Mouse (Mus musculus) embryonic facial prominence, embryonic 11.5 days (tissue): ENCODE results near the gene Mrfap1. TPM values are rescaled to one million over a fixed set of nuclear protein-coding genes. Genes with fewer than 3 reads are reported as not detected.
A peak's percentile ranks its signal among the peaks of the same experiment; 100 is the strongest.
"Not testable (repeated sequence)": the region's sequence is repeated elsewhere in the genome, so short reads cannot be mapped to it uniquely, and the experiment has no call there.

Source experiments
- ATAC-seq: fragments of 200-750 bp; cut with Nextera tagmentation; replicated peaks from 2 replicates; pipeline ENCODE4 v1.8.0; 2017; ENCODE audit warnings: low read depth; ENCODE audit not compliant: insufficient number of reproducible peaks, low FRiP score, low TSS enrichment
- DNase-seq: peaks from one replicate; pipeline ENCODE4 v3.0.0-alpha.2; 2015; ENCODE audit warnings: low spot score
- H3K27ac ChIP-seq: fragments of 300-500 bp; sonication (generic); replicated peaks from 2 replicates; pipeline ENCODE4 v1.5.1; 2014; ENCODE audit warnings: mild to moderate bottlenecking, low read depth, low read length, control low read depth
- H3K27me3 ChIP-seq: fragments of 300-500 bp; sonication (generic); 2 replicates; pipeline ENCODE4 v1.6.1; 2014; ENCODE audit warnings: mild to moderate bottlenecking, low read length, moderate library complexity, mixed read lengths; ENCODE audit not compliant: control insufficient read depth, insufficient read depth
- H3K36me3 ChIP-seq: fragments of 300-500 bp; sonication (generic); replicated peaks from 2 replicates; pipeline ENCODE4 v1.6.1; 2014; ENCODE audit warnings: low read depth, mild to moderate bottlenecking, low read length, moderate library complexity, mixed read lengths; ENCODE audit not compliant: control insufficient read depth, insufficient read depth
- H3K4me1 ChIP-seq: fragments of 300-500 bp; sonication (generic); 2 replicates; pipeline ENCODE4 v1.6.1; 2014; ENCODE audit warnings: low read length, mixed read lengths; ENCODE audit not compliant: control insufficient read depth, insufficient read depth
- H3K4me2 ChIP-seq: fragments of 300-500 bp; sonication (generic); 2 replicates; pipeline ENCODE4 v1.6.1; 2014; ENCODE audit warnings: low read depth, mild to moderate bottlenecking, control low read depth, low read length, moderate library complexity
- H3K4me3 ChIP-seq: fragments of 300-500 bp; sonication (generic); 2 replicates; pipeline ENCODE4 v1.5.1; 2014; ENCODE audit warnings: low read depth, low read length, control low read depth
- H3K9ac ChIP-seq: fragments of 300-500 bp; sonication (generic); replicated peaks from 2 replicates; pipeline ENCODE4 v1.6.1; 2014; ENCODE audit warnings: mild to moderate bottlenecking, control low read depth, low read length
- H3K9me3 ChIP-seq: fragments of 300-500 bp; sonication (generic); replicated peaks from 2 replicates; pipeline ENCODE4 v1.6.1; 2016; ENCODE audit warnings: mild to moderate bottlenecking, low read length, inconsistent platforms, mixed read lengths; ENCODE audit not compliant: control insufficient read depth
- WGBS: fragments of 180-500 bp; shearing (Covaris S2); extraction: QIAGEN DNeasy Blood & Tissue Kit; methylation state at CpG from one replicate; pipeline ENCODE4 v1.1.7; 2014; 5-methylcytosine and 5-hydroxymethylcytosine counted together
- polyA plus RNA-seq: library from polyadenylated mRNA; unstranded; fragments of >200 nt; fragmentation: Nextera tagmentation; extraction: Ambion mirVana; gene quantifications from 2 replicates; pipeline ENCODE4 v1.2.1, GENCODE M21; 2014

The Mrfap1 gene
- polyA plus RNA-seq, 1 experiment from 2014 or later, result 796 TPM

DNA sequence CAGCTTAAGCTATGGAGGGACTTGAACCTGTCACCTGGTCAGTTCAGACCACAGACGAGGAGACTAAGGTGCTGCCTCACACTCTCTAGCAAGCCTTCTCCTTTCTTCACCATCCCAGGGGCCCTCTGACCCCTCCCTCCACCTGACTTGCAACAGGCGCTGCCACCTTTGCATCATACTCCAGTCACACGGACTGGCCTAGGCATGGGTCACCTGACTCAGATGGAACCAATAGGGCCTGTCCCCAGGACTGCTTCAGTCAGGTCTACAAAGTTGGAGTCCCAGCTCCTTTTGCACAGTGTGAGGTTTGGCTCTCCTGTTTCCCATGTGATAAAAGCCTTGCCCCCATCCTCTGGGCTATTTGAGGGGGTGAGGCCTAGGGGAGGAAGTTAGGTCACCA is 14.1 kb upstream of the Mrfap1 start:
- Histone ChIP-seq H3K4me1 (no peaks in the 10 kb centered on the region), H3K9me3 (no peaks in the 10 kb centered on the region), H3K4me2 (no peak overlapping the region), H3K27ac (no peak overlapping the region), H3K4me3 (no peak overlapping the region), H3K9ac (no peak overlapping the region), H3K27me3 (no peaks in the 10 kb centered on the region), H3K36me3 (no peaks in the 10 kb centered on the region)
- ATAC-seq (0 out of 2 replicates have a peak, but pooled peaks have one; percentile 16), DNase-seq (no peak)
- 70% methylated on average over 3 of the region's 3 CpGs for WGBS

DNA sequence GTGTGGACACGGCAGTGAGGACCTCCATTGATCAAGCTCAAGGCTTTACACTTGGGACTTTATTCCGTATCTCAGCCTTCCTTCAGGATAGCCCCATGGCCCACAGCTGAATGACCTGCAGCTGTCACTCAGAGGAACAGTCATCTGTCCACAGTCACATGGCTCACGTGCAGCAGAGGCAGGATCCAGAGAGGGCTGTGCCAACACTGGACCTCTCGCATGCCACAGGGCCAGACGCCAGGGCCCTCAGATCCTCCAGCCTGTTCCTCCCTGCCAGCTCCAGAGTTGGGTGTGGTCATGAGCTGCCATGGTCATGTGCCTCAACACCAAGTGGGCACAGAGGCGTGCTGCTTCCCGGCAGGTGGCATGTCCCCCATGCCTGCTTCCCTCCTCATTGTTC is 12.6 kb upstream of the Mrfap1 start:
- 82% methylated on average over 7 of the region's 7 CpGs for WGBS
- H3K36me3 ChIP-seq, result no peaks in the 10 kb centered on the region
- DNase-seq, result no peak
- no peak overlapping the region for H3K9ac ChIP-seq
- H3K4me1 ChIP-seq, result no peaks in the 10 kb centered on the region
- no peaks in the 10 kb centered on the region for H3K9me3 ChIP-seq
- no peak overlapping the region for H3K4me2 ChIP-seq
- H3K27ac ChIP-seq, result no peak overlapping the region
- H3K27me3 ChIP-seq, result no peaks in the 10 kb centered on the region
- no peak for ATAC-seq
- H3K4me3 ChIP-seq, result no peak overlapping the region

DNA sequence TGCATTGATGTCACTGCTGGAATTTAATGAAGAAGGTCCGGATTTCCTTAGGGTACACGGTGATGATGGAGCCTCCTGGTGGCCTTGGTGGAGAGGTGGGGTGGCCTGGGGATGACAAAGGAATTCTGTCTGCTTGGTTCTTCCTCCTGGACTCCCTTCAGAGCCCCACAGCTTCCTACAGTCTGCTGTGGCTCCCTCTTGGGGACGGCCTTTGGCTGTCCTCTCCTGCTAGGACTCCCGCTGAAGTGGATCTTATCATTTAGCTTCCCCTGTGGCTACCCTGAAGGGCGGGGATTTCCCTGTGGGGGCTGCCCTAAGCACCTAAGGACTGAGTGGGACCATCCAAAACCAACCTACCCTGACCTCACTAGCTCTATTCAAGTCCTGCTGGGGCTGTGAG is 10.5 kb upstream of the Mrfap1 start:
- DNase-seq (no peak), ATAC-seq (no peak)
- no peaks in the 10 kb centered on the region for H3K36me3 ChIP-seq
- H3K9ac ChIP-seq, result no peak overlapping the region
- H3K4me2 ChIP-seq, result no peak overlapping the region
- no peaks in the 10 kb centered on the region for H3K4me1 ChIP-seq
- H3K27me3 ChIP-seq, result no peaks in the 10 kb centered on the region
- no peak overlapping the region for H3K4me3 ChIP-seq
- no peaks in the 10 kb centered on the region for H3K9me3 ChIP-seq
- 21% methylated on average over 5 of the region's 5 CpGs for WGBS
- H3K27ac ChIP-seq, result no peak overlapping the region

DNA sequence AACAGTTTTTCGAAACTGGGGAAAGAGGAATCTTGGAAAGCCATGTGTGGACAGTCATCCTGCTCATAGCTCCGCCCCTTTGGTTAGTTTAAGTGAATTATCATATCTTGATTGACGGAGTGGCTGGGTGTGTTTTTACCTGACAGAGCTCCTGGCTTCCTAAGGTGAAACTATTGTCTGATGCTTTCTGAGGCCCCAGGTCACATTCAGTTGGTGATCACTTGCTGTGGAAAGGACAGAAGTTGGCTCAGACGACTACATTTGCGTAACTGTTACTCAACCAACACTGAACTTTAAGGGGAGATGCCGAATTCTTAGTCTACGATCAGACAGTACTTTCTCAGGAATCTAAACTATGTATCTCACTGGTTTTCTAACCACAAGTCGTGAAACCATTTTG is 719 bp upstream of the Mrfap1 start:
- H3K27ac ChIP-seq, result no peak overlapping the region
- H3K27me3 ChIP-seq, result no peaks in the 10 kb centered on the region
- no peak overlapping the region for H3K9ac ChIP-seq
- no peaks in the 10 kb centered on the region for H3K9me3 ChIP-seq
- no peaks in the 10 kb centered on the region for H3K4me1 ChIP-seq
- peak overlapping the region; percentile 78 for H3K4me3 ChIP-seq
- no peaks in the 10 kb centered on the region for H3K36me3 ChIP-seq
- no peak for ATAC-seq
- H3K4me2 ChIP-seq, result peak overlapping the region; percentile 47
- WGBS, result 59% methylated on average over 8 of the region's 8 CpGs
- DNase-seq, result peak; percentile 15

DNA sequence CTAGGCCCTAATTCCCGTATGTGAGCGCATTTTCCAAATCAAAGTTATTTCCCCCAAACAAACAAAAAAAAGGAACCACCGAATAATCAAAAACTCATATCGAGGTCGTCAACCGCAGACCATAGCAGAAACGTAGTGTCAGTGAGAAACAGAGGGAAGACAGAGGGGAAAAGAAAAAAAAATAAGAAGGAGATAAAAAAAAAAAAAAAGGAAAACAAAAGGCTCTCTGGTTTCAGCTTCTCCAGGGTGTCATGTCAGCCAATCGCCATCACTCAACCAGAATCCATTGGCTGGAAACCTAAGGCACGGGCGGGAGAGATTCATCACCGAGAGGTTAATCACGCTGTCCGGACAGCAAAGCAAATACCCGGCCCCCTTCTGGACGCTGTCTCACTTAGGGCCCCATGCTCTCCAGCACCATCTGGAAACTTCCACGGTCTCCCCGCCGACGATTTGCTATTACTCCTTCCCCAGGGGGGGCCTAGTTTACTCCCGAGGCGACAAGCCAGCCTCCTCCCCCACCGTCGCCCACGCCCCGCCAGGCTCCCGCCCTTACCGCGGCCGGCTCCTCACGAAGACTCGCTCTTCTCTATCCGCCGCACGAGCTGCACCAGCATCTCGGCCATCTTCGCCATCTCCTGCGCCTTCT is 801 bp downstream of the Mrfap1 start:
- Histone ChIP-seq H3K27ac (peak overlapping the region; percentile 88), H3K4me3 (peak overlapping the region; percentile 78), H3K4me2 (peak overlapping the region; percentile 60), H3K9ac (peak overlapping the region; percentile 82)
- 3% methylated on average over 34 of the region's 37 CpGs for WGBS
- H3K4me1 ChIP-seq, H3K9me3 ChIP-seq, H3K27me3 ChIP-seq, H3K36me3 ChIP-seq: not testable (repeated sequence)
- peak; percentile 54; the same call in 1 of the 2 replicates for ATAC-seq
- DNase-seq, result peak; percentile 55

DNA sequence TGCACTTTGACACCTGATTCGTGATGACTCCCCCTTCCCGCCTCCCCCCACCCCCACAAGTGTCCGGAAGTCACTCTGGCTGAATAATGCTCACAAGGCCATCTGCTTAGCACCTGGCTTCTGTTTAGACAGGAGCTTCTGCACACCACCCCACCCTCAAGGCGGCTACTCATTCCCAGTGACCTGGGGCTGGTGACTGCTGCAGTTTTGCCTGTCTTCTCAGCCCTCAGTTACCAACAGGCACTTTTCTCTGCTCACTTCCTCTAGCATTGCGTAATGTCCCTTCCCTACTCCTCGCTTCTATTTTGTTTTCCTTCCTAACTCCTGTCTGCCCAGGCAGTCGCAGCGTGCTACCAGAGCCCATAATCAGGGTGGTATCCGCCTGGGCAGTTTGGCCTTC is 4.7 kb downstream of the Mrfap1 start:
- Histone ChIP-seq H3K4me1 (no peaks in the 10 kb centered on the region), H3K36me3 (no peaks in the 10 kb centered on the region), H3K4me2 (no peak overlapping the region), H3K27me3 (no peaks in the 10 kb centered on the region), H3K4me3 (no peak overlapping the region), H3K9ac (no peak overlapping the region), H3K9me3 (no peaks in the 10 kb centered on the region), H3K27ac (no peak overlapping the region)
- DNase-seq (no peak), ATAC-seq (no peak)
- 77% methylated on average over 9 of the region's 9 CpGs for WGBS

DNA sequence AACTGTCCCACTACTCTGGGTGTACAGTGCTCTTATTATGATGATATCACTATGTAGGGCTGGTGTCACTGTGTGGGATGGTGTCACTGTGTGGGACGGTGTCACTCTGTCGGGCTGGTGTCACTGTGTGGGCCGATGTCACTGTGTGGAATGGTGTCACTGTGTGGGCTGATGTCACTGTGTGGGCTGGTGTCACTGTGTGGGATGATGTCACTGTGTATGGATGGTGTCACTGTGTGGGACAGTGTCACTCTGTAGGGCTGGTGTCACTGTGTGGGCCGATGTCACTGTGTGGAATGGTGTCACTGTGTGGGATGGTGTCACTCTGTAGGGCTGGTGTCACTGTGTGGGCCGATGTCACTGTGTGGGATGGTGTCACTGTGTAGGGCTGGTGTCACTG is 10.5 kb downstream of the Mrfap1 start:
- Histone ChIP-seq H3K27me3 (no peaks in the 10 kb centered on the region), H3K4me1 (no peaks in the 10 kb centered on the region), H3K36me3 (no peaks in the 10 kb centered on the region), H3K27ac (no peak overlapping the region), H3K4me2 (no peak overlapping the region), H3K9me3 (no peaks in the 10 kb centered on the region), H3K9ac (no peak overlapping the region), H3K4me3 (no peak overlapping the region)
- ATAC-seq, result no peak
- no peak for DNase-seq
- WGBS, result 95% methylated on average over 5 of the region's 5 CpGs

DNA sequence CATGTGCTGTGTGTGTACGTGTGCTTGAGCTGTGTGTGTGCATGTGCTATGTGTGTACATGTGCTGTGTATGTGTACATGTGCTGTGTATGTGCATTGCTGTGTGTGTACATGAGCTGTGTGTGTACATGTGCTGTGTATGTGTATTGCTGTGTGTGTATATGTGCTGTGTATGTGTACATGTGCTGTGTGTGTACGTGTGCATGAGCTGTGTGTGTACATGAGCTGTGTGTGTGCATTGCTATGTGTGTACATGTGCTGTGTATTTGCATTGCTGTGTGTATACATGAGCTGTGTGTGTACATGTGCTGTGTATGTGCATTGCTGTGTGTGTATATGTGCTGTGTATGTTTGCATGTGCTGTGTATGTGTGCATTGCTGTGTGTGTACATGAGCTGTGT is 17.1 kb downstream of the Mrfap1 start:
- no peaks in the 10 kb centered on the region for H3K27me3 ChIP-seq
- ATAC-seq (no peak), DNase-seq (no peak)
- no peak overlapping the region for H3K4me3 ChIP-seq
- H3K4me1 ChIP-seq, result no peaks in the 10 kb centered on the region
- no peaks in the 10 kb centered on the region for H3K9me3 ChIP-seq
- H3K27ac ChIP-seq, result no peak overlapping the region
- H3K9ac ChIP-seq, result no peak overlapping the region
- WGBS, result 84% methylated on average over 2 of the region's 2 CpGs
- H3K36me3 ChIP-seq, result no peaks in the 10 kb centered on the region
- H3K4me2 ChIP-seq, result no peak overlapping the region
